Mouse (Mus musculus) gastrocnemius, adult 2 months (tissue): ENCODE measurements around the gene Fus. TPM values are rescaled to one million over a fixed set of nuclear protein-coding genes. Genes with fewer than 3 reads are reported as not detected.

Experiments
- DNase-seq: peaks from one replicate; pipeline ENCODE4 v3.0.0; 2022
- H3K27ac ChIP-seq: fragments of 200-600 bp; 2 replicates; pipeline ENCODE4 v1.8.1; 2022; ENCODE audit warnings: mild to moderate bottlenecking
- H3K4me3 ChIP-seq: fragments of 200-600 bp; 2 replicates; pipeline ENCODE4 v1.8.1; 2022; ENCODE audit warnings: mild to moderate bottlenecking, moderate library complexity
- CTCF ChIP-seq: fragments of 200-600 bp; IDR thresholded peaks from 2 replicates; pipeline ENCODE4 v1.8.1; 2022; ENCODE audit warnings: antibody characterized with exemption, mild to moderate bottlenecking, moderate library complexity
- intact Hi-C: fragments of 180-260 bp; cut with DNase I; formaldehyde crosslinking; loops from one replicate; pipeline ENCODE4 v1.15.1; 2025
- total RNA-seq, 2 experiments: library from RNA; stranded (reverse); gene quantifications; 2 replicates each; pipeline ENCODE4 v1.2.3; 2021

Fus gene
- total RNA-seq, 2 experiments from 2014 or later = 77.8 to 99.5 TPM

- DNase-seq = no peak
- TF ChIP-seq CTCF = no peak
- H3K4me3 ChIP-seq = no peak overlapping the region
- H3K27ac ChIP-seq = no peak overlapping the region
- intact Hi-C loops = no loop called here
These were observed 7.9 kb upstream of the Fus start for GRCm38 (mm10) chr7:127959364-127959763.

GRCm38 (mm10) chr7:127966371-127966918 lies 812 bp upstream of the Fus start:
- Histone ChIP-seq H3K4me3 (peak overlapping the region; percentile 100), H3K27ac (peak overlapping the region; percentile 98)
- TF ChIP-seq CTCF = no peak
- intact Hi-C loops = no loop called here
- no peak for DNase-seq

- H3K4me3 ChIP-seq = peak overlapping the region; percentile 100
- DNase-seq = peak; percentile 90
- H3K27ac ChIP-seq = peak overlapping the region; percentile 98
- intact Hi-C loops = no loop called here
- no peak for TF ChIP-seq CTCF
These were observed 918 bp downstream of the Fus start for GRCm38 (mm10) chr7:127967922-127968828.

DNA sequence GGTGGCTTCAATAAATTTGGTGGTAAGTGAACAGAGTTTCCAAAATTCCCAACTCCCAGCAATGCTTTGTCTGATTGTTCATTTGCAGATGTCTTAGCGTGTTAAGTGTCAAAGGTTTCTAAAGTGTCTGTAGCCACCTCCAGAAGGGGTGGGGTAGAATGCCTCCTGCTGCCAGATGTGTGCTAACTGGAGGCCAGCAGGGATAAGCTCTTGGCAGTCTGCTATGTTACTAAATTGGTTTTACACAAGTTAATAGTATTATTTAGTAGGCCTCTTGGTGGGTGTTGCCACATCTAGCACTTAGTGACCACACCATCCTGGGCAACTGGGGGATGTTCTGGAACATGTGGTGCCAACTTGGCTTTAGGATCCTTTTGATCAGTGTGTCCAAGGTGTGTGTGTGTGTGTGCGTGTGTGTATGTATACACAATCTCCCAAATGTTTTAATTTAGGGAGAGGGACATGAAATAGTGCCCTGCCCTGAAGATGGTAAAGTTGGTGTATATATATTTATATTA lies 7.2 kb downstream of the Fus start:
- TF ChIP-seq CTCF = no peak
- 0 out of 2 replicates have a peak overlapping the region, but pooled peaks have one; percentile 9 for H3K27ac ChIP-seq
- intact Hi-C loops = no loop called here
- DNase-seq = peak; percentile 38
- 0 out of 2 replicates have a peak overlapping the region, but pooled peaks have one; percentile 7 for H3K4me3 ChIP-seq

DNA sequence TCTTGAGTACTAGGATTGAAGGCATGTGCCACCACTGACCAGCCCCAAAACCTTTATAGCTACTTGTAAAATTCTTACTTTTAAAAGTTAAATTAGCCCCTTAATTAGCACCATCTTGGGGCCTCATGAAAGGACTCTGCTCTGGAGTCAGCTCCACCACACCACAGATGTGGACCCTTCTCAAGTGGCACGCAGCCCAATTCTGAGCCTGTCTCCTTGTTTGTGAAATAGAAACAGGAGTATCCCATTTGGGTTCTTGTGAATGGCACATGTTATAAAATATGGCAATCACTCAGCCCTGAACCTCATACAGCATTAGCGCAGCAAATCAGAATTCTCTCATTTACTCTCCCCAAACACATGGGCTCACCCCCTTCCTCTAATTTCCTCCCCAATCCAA lies 11.6 kb downstream of the Fus start:
- no peak overlapping the region for H3K27ac ChIP-seq
- TF ChIP-seq CTCF = no peak
- DNase-seq = no peak
- intact Hi-C loops = no loop called here
- H3K4me3 ChIP-seq = no peak overlapping the region

DNA sequence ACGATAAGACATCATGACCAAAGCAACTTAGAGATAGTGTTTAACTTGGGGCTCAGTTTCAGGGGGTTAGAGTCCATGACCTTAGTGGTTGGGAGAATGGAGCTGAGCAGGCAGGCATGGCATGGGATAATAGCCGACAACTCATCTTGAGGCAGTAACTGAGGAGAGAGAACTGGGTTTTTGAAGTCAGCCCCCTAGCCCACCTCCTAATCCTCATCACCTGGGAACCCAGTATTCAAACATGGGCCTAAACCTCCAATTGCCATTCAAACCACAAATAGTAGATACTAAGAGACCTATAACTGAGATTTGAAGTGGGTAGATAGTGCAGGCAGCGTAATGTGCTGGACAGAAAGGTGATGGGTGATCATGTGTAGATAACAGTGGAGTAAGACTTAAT lies 13.3 kb downstream of the Fus start:
- Histone ChIP-seq H3K4me3 (no peak overlapping the region), H3K27ac (no peak overlapping the region)
- no peak for DNase-seq
- intact Hi-C loops = loop anchor here (5.0 kb wide), 1 partner anchor 227 kb away; the partner anchor contains the start of gene Cox6a2
- no peak for TF ChIP-seq CTCF

GRCm38 (mm10) chr7:127988904-127989303 lies 21.6 kb downstream of the Fus start:
- no peak overlapping the region for H3K4me3 ChIP-seq
- no peak overlapping the region for H3K27ac ChIP-seq
- no peak for DNase-seq
- intact Hi-C loops = no loop called here
- TF ChIP-seq CTCF = no peak

- DNase-seq = peak; percentile 68
- Histone ChIP-seq H3K4me3 (no peak overlapping the region), H3K27ac (no peak overlapping the region; the same call in 1 of the 2 replicates)
- intact Hi-C loops = no loop called here
- peak; percentile 73 for TF ChIP-seq CTCF
These were observed 24.6 kb downstream of the Fus start for GRCm38 (mm10) chr7:127991643-127992487.

GRCm38 (mm10) chr7:127992488-127993340 lies 25.5 kb downstream of the Fus start:
- DNase-seq = no peak
- peak overlapping the region; percentile 48 for H3K27ac ChIP-seq
- intact Hi-C loops = no loop called here
- H3K4me3 ChIP-seq = peak overlapping the region; percentile 61
- TF ChIP-seq CTCF = no peak

DNA sequence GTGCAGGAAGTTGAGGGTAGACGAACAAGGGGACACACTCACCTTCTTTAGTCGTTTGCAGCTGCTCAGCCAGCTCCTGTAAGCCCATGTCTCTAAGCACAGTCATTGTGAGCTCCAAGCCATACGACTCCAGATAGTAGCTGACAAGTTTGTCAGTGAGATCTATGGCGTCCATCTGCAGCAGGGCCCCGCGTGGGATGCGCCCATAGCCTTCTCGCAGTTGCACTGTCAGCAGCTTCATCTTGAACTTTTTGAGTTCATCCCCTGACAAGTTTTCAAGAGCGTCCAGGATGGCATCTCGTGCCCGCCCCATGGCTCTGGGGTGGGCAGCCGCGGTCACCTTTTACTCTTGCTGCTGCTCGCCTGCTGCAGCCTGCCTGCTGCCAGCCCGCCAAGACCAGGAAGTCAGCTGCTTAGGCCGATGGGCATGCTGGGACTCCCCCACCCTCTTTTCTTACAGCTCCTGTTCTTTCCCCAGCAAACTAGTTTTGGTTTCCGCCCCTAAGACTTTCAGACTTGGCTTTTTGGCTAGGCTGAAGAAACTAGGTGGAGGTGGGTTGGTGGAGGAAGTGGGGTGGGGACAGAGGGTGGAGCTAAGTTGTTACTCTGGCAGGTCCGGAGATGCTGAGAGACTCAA lies 26.2 kb downstream of the Fus start, which contains the start of gene Pycard:
TSS of gene Pycard (minus strand) at position 527 of the 637 bp plus-strand sequence.
- H3K27ac ChIP-seq = peak within 1 kb of the TSS; percentile 48
- peak within 1 kb of the TSS; percentile 61 for H3K4me3 ChIP-seq
- intact Hi-C loops = no loop called here
- peak; percentile 50 for DNase-seq
- no peak for TF ChIP-seq CTCF

GRCm38 (mm10) chr7:127999436-127999835 lies 32.2 kb downstream of the Fus start:
- no peak overlapping the region for H3K4me3 ChIP-seq
- no peak for DNase-seq
- intact Hi-C loops = no loop called here
- no peak for TF ChIP-seq CTCF
- no peak overlapping the region for H3K27ac ChIP-seq
